Mouse (Mus musculus): ENCODE measurements around the gene Ripply2.

Gene Ripply2

GRCm38 (mm10) chr9:87025764-87026163 is 10.4 kb downstream of the Ripply2 start:
- no peak for DNase-seq (ENCODE audit: low spot score)

- peak; percentile 47 for DNase-seq (ENCODE audit: low spot score)
Measured at GRCm38 (mm10) chr9:87027423-87028084, 12.2 kb downstream of the Ripply2 start.

- DNase-seq (ENCODE audit: low spot score): no peak
Measured at GRCm38 (mm10) chr9:87032196-87032595, 16.9 kb downstream of the Ripply2 start.

- no peak for DNase-seq (ENCODE audit: low spot score)
Measured at GRCm38 (mm10) chr9:87034831-87035580, 19.7 kb downstream of the Ripply2 start.

GRCm38 (mm10) chr9:87049425-87049824 is 34.1 kb downstream of the Ripply2 start:
- no peak for DNase-seq (ENCODE audit: low spot score)

- peak; percentile 7 for DNase-seq (ENCODE audit: low spot score)
Measured at GRCm38 (mm10) chr9:87055547-87056235, 40.4 kb downstream of the Ripply2 start.

GRCm38 (mm10) chr9:87062337-87062736 is 47.0 kb downstream of the Ripply2 start:
- DNase-seq (ENCODE audit: low spot score): no peak

- DNase-seq (ENCODE audit: low spot score): no peak
Measured at GRCm38 (mm10) chr9:87068160-87068559, 52.8 kb downstream of the Ripply2 start.
